In genomic region chr6:21122119-21122518, GRCm38 (mm10) we compare ENCODE assay signal across 24 mouse cellular contexts.
A peak's percentile ranks its signal among the peaks of the same experiment; 100 is the strongest.
DNase-seq lines count a peak whose midpoint lies in the region; ATAC-seq lines count a peak whose summit lies in the region.
"Had no signal": no experiment of that assay in that cellular context is flagged by ENCODE, and none has a peak within 500 bp of the region (broad histone marks: within the 10 kb centered on the region; RNA-seq: fewer than 3 reads in every experiment).

No protein-coding gene starts in this region.

- no peaks in the 10 kb centered on the region for H3K36me3 ChIP-seq in hindbrain, embryonic 11.5 days (ENCODE audit: control insufficient read depth, insufficient read depth, low read length)
- H3K36me3 ChIP-seq in hindbrain, embryonic 13.5 days, result no peaks in the 10 kb centered on the region
- H3K36me3 ChIP-seq in hindbrain, embryonic 15.5 days, result no peaks in the 10 kb centered on the region
- no peaks in the 10 kb centered on the region for H3K36me3 ChIP-seq in hindbrain, embryonic 16.5 days (ENCODE audit: control insufficient read depth, insufficient read depth, low read length)
- no peaks in the 10 kb centered on the region for H3K36me3 ChIP-seq in midbrain, embryonic 12.5 days
- no peaks in the 10 kb centered on the region for H3K36me3 ChIP-seq in midbrain, embryonic 16.5 days (ENCODE audit: control insufficient read depth, insufficient read depth, low read length)
- H3K36me3 ChIP-seq: embryonic facial prominence, embryonic 10.5 days; embryonic facial prominence, embryonic 12.5 days; forebrain, embryonic 15.5 days; G1E had no signal

- 59% methylated on average over 1 of the region's 1 CpGs for WGBS in hindbrain, embryonic 11.5 days
- WGBS in hindbrain, embryonic 13.5 days, result 45% methylated on average over 1 of the region's 1 CpGs
- WGBS in hindbrain, embryonic 15.5 days, result 33% methylated on average over 1 of the region's 1 CpGs
- 41% methylated on average over 1 of the region's 1 CpGs for WGBS in hindbrain, embryonic 16.5 days
- 39% methylated on average over 1 of the region's 1 CpGs for whole genome bisulfite sequencing in midbrain, embryonic 12.5 days
- WGBS in midbrain, embryonic 16.5 days, result 24% methylated on average over 1 of the region's 1 CpGs

- no peaks in the 10 kb centered on the region for H3K4me1 ChIP-seq in hindbrain, embryonic 11.5 days (replicated peaks; ENCODE audit: control insufficient read depth, insufficient read depth, low read length)
- H3K4me1 ChIP-seq in hindbrain, embryonic 13.5 days (replicated peaks), result no peaks in the 10 kb centered on the region
- no peaks in the 10 kb centered on the region for H3K4me1 ChIP-seq in hindbrain, embryonic 15.5 days (replicated peaks)
- no peaks in the 10 kb centered on the region for H3K4me1 ChIP-seq in hindbrain, embryonic 16.5 days (ENCODE audit: control insufficient read depth, insufficient read depth, low read depth, low read length)
- no peaks in the 10 kb centered on the region for H3K4me1 ChIP-seq in midbrain, embryonic 12.5 days
- no peaks in the 10 kb centered on the region for H3K4me1 ChIP-seq in midbrain, embryonic 16.5 days (ENCODE audit: control insufficient read depth, insufficient read depth, low read length)
- H3K4me1 ChIP-seq: embryonic facial prominence, embryonic 10.5 days; embryonic facial prominence, embryonic 12.5 days; forebrain, embryonic 13.5 days; forebrain, embryonic 15.5 days had no signal

- no peak for DNase-seq in hindbrain, embryonic 11.5 days (ENCODE audit: low spot score)
- DNase-seq: adrenal gland, adult 8-10 months; adrenal gland, postnatal 14 days; adrenal gland, postnatal 36 days; B cell, adult 2 months; cerebellum, adult 11-12 months; cerebellum, adult 2 months; cerebellum, adult 9-10 months; cerebellum, postnatal 10 days; cerebellum, postnatal 25 days had no signal

- ATAC-seq in hindbrain, embryonic 11.5 days (ENCODE audit: low FRiP score), result peak; percentile 50; the same call in 1 of the 2 replicates
- no peak for ATAC-seq in hindbrain, embryonic 13.5 days (ENCODE audit: low FRiP score)
- 0 out of 2 replicates have a peak, but pooled peaks have one; percentile 34 for ATAC-seq in hindbrain, embryonic 15.5 days (ENCODE audit: low FRiP score, low read depth)
- no peak for ATAC-seq in hindbrain, embryonic 16.5 days
- peak; percentile 51 for ATAC-seq in midbrain, embryonic 12.5 days (ENCODE audit: low FRiP score, low read depth)
- ATAC-seq in midbrain, embryonic 16.5 days, result no peak
- ATAC-seq: activated CD4-positive, CD25-positive, alpha-beta regulatory T cell, adult 4 months; CD4-positive, CD25-positive, alpha-beta regulatory T cell, adult 4 months; forebrain, embryonic 13.5 days; forebrain, embryonic 15.5 days; Patski had no signal

- H3K27me3 ChIP-seq in hindbrain, embryonic 11.5 days (ENCODE audit: control insufficient read depth, insufficient read depth, low read length), result no peaks in the 10 kb centered on the region
- H3K27me3 ChIP-seq in hindbrain, embryonic 13.5 days, result no peaks in the 10 kb centered on the region
- no peaks in the 10 kb centered on the region for H3K27me3 ChIP-seq in hindbrain, embryonic 15.5 days
- H3K27me3 ChIP-seq in hindbrain, embryonic 16.5 days (replicated peaks; ENCODE audit: control insufficient read depth, insufficient read depth, low read length), result no peaks in the 10 kb centered on the region
- H3K27me3 ChIP-seq in midbrain, embryonic 12.5 days, result no peaks in the 10 kb centered on the region
- no peaks in the 10 kb centered on the region for H3K27me3 ChIP-seq in midbrain, embryonic 16.5 days (ENCODE audit: control insufficient read depth, insufficient read depth, low read depth, low read length)
- H3K27me3 ChIP-seq: CH12.LX; embryonic facial prominence, embryonic 12.5 days; forebrain, embryonic 13.5 days; forebrain, embryonic 15.5 days; Patski had no signal

- H3K4me3 ChIP-seq in hindbrain, embryonic 11.5 days (ENCODE audit: low read depth, low read length), result no peak overlapping the region
- H3K4me3 ChIP-seq in hindbrain, embryonic 13.5 days, result no peak overlapping the region
- no peak overlapping the region for H3K4me3 ChIP-seq in hindbrain, embryonic 15.5 days
- no peak overlapping the region for H3K4me3 ChIP-seq in hindbrain, embryonic 16.5 days (ENCODE audit: low read length)
- no peak overlapping the region for H3K4me3 ChIP-seq in midbrain, embryonic 12.5 days
- no peak overlapping the region for H3K4me3 ChIP-seq in midbrain, embryonic 16.5 days (ENCODE audit: low read depth, low read length)
- H3K4me3 ChIP-seq: embryonic facial prominence, embryonic 10.5 days; embryonic facial prominence, embryonic 12.5 days; forebrain, embryonic 13.5 days; forebrain, embryonic 15.5 days had no signal

- no peak overlapping the region for H3K9ac ChIP-seq in hindbrain, embryonic 11.5 days (ENCODE audit: low read depth, low read length)
- no peak overlapping the region for H3K9ac ChIP-seq in hindbrain, embryonic 13.5 days
- H3K9ac ChIP-seq in hindbrain, embryonic 15.5 days, result no peak overlapping the region
- H3K9ac ChIP-seq in hindbrain, embryonic 16.5 days (ENCODE audit: low read depth, low read length), result no peak overlapping the region
- no peak overlapping the region for H3K9ac ChIP-seq in midbrain, embryonic 12.5 days (replicated peaks)
- H3K9ac ChIP-seq in midbrain, embryonic 16.5 days (ENCODE audit: low read depth, low read length), result no peak overlapping the region
- H3K9ac ChIP-seq: embryonic facial prominence, embryonic 12.5 days; forebrain, embryonic 13.5 days; forebrain, embryonic 15.5 days had no signal

- no peak overlapping the region for H3K27ac ChIP-seq in hindbrain, embryonic 11.5 days (ENCODE audit: low read depth, low read length)
- H3K27ac ChIP-seq in hindbrain, embryonic 13.5 days, result no peak overlapping the region
- no peak overlapping the region for H3K27ac ChIP-seq in hindbrain, embryonic 15.5 days (replicated peaks)
- H3K27ac ChIP-seq in hindbrain, embryonic 16.5 days (ENCODE audit: low read depth, low read length), result no peak overlapping the region
- no peak overlapping the region for H3K27ac ChIP-seq in midbrain, embryonic 12.5 days (replicated peaks)
- no peak overlapping the region for H3K27ac ChIP-seq in midbrain, embryonic 16.5 days (ENCODE audit: low read length)
- H3K27ac ChIP-seq: embryonic facial prominence, embryonic 10.5 days; embryonic facial prominence, embryonic 12.5 days; forebrain, embryonic 13.5 days; forebrain, embryonic 15.5 days had no signal

- no peaks in the 10 kb centered on the region for H3K9me3 ChIP-seq in hindbrain, embryonic 11.5 days (ENCODE audit: control insufficient read depth, low read length)
- no peaks in the 10 kb centered on the region for H3K9me3 ChIP-seq in hindbrain, embryonic 13.5 days
- H3K9me3 ChIP-seq in hindbrain, embryonic 15.5 days, result no peaks in the 10 kb centered on the region
- no peaks in the 10 kb centered on the region for H3K9me3 ChIP-seq in hindbrain, embryonic 16.5 days (ENCODE audit: control insufficient read depth, low read length)
- H3K9me3 ChIP-seq in midbrain, embryonic 12.5 days, result no peaks in the 10 kb centered on the region
- no peaks in the 10 kb centered on the region for H3K9me3 ChIP-seq in midbrain, embryonic 16.5 days (replicated peaks; ENCODE audit: control insufficient read depth, low read length, poor library complexity, severe bottlenecking)
- H3K9me3 ChIP-seq: embryonic facial prominence, embryonic 10.5 days; embryonic facial prominence, embryonic 12.5 days; forebrain, embryonic 13.5 days; forebrain, embryonic 15.5 days; G1E had no signal

- no peak overlapping the region for H3K4me2 ChIP-seq in hindbrain, embryonic 11.5 days (replicated peaks; ENCODE audit: low read depth, low read length)
- H3K4me2 ChIP-seq in hindbrain, embryonic 13.5 days, result no peak overlapping the region
- H3K4me2 ChIP-seq in hindbrain, embryonic 15.5 days, result no peak overlapping the region
- no peak overlapping the region for H3K4me2 ChIP-seq in hindbrain, embryonic 16.5 days (ENCODE audit: low read length)
- H3K4me2 ChIP-seq in midbrain, embryonic 12.5 days (replicated peaks), result no peak overlapping the region
- no peak overlapping the region for H3K4me2 ChIP-seq in midbrain, embryonic 16.5 days (ENCODE audit: low read length)
- H3K4me2 ChIP-seq: embryonic facial prominence, embryonic 12.5 days; forebrain, embryonic 13.5 days; forebrain, embryonic 15.5 days had no signal

Comparison
In these comparisons a context has a peak if more than half of its experiments do, and no peak if none do; other contexts are left out.
1. ATAC-seq: peak in hindbrain, embryonic 11.5 days (single experiment), hindbrain, embryonic 15.5 days (single experiment) and midbrain, embryonic 12.5 days (single experiment); none in hindbrain, embryonic 13.5 days (single experiment), hindbrain, embryonic 16.5 days (single experiment) and midbrain, embryonic 16.5 days (single experiment).